Mouse (Mus musculus) lung, postnatal 0 days (tissue): ENCODE measurements around the gene Gipc2. TPM values are rescaled to one million over a fixed set of nuclear protein-coding genes. Genes with fewer than 3 reads are reported as not detected.

Source experiments
- ATAC-seq: fragments of 200-750 bp; cut with Nextera tagmentation; 2 replicates; pipeline ENCODE4 v1.8.0; 2017; ENCODE audit warnings: moderate library complexity
- DNase-seq: peaks from one replicate; pipeline ENCODE4 v3.0.0-alpha.2; 2016; ENCODE audit warnings: low spot score
- H3K27ac ChIP-seq: fragments of 300-500 bp; sonication (generic); 2 replicates; pipeline ENCODE4 v1.5.1; 2014; ENCODE audit warnings: antibody characterized with exemption, mild to moderate bottlenecking, low read length, mixed read lengths
- H3K27me3 ChIP-seq: fragments of 300-500 bp; sonication (generic); replicated peaks from 2 replicates; pipeline ENCODE4 v1.6.1; 2014; ENCODE audit warnings: low read length, mixed read lengths; ENCODE audit not compliant: insufficient read depth
- H3K36me3 ChIP-seq: fragments of 300-500 bp; sonication (generic); 2 replicates; pipeline ENCODE4 v1.6.1; 2014; ENCODE audit warnings: low read length, mixed read lengths; ENCODE audit not compliant: insufficient read depth
- H3K4me1 ChIP-seq: fragments of 300-500 bp; sonication (generic); 2 replicates; pipeline ENCODE4 v1.6.1; 2014; ENCODE audit warnings: antibody characterized with exemption, low read depth, low read length, mixed read lengths; ENCODE audit not compliant: insufficient read depth
- H3K4me2 ChIP-seq: fragments of 300-500 bp; sonication (generic); replicated peaks from 2 replicates; pipeline ENCODE4 v1.6.1; 2014; ENCODE audit warnings: low read depth, mild to moderate bottlenecking, low read length, moderate library complexity, mixed read lengths
- H3K4me3 ChIP-seq: fragments of 300-500 bp; sonication (generic); 2 replicates; pipeline ENCODE4 v1.5.1; 2014; ENCODE audit warnings: low read depth, low read length
- H3K9ac ChIP-seq: fragments of 300-500 bp; sonication (generic); replicated peaks from 2 replicates; pipeline ENCODE4 v1.6.1; 2014; ENCODE audit warnings: low read depth, mild to moderate bottlenecking
- H3K9me3 ChIP-seq: fragments of 300-500 bp; sonication (generic); 2 replicates; pipeline ENCODE4 v1.6.1; 2016; ENCODE audit warnings: low read length, mixed read lengths
- CTCF ChIP-seq: IDR thresholded peaks from 2 replicates; pipeline ENCODE4 v1.5.1; 2016; ENCODE audit warnings: antibody characterized with exemption, mild to moderate bottlenecking
- EP300 ChIP-seq: IDR thresholded peaks from 2 replicates; pipeline ENCODE4 v1.6.1; 2016; ENCODE audit warnings: antibody characterized with exemption, mild to moderate bottlenecking, control low read depth
- WGBS: fragments of 180-500 bp; shearing (Covaris S2); extraction: QIAGEN DNeasy Blood & Tissue Kit; methylation state at CpG from one replicate; pipeline ENCODE4 v1.1.7; 2014; 5-methylcytosine and 5-hydroxymethylcytosine counted together
- polyA plus RNA-seq: library from polyadenylated mRNA; unstranded; fragments of >200 nt; fragmentation: Nextera tagmentation; extraction: Ambion mirVana; gene quantifications from 2 replicates; pipeline ENCODE4 v1.2.1, GENCODE M21; 2015

The Gipc2 gene
- polyA plus RNA-seq, 1 experiment from 2014 or later, result 86.3 TPM

- DNase-seq, result no peak
- H3K9ac ChIP-seq, result no peak overlapping the region
- no peak for ATAC-seq
- H3K4me3 ChIP-seq, result no peak overlapping the region
- WGBS, result 73% methylated on average over 2 of the region's 2 CpGs
- H3K36me3 ChIP-seq, result no peaks in the 10 kb centered on the region
- no peak overlapping the region for H3K27ac ChIP-seq
- H3K27me3 ChIP-seq, result no peaks in the 10 kb centered on the region
- TF ChIP-seq CTCF, result no peak
- no peak for TF ChIP-seq EP300
- 0 out of 2 replicates have a peak, but pooled peaks cover 4% of the 10 kb centered on the region for H3K4me1 ChIP-seq
- no peaks in the 10 kb centered on the region for H3K9me3 ChIP-seq
- no peak overlapping the region for H3K4me2 ChIP-seq
Measured at GRCm38 (mm10) chr3:152153152-152153551, 12.9 kb downstream of the Gipc2 start.

GRCm38 (mm10) chr3:152152483-152152804, 13.6 kb downstream of the Gipc2 start:
- DNase-seq, result no peak
- no peak for ATAC-seq
- Histone ChIP-seq H3K4me3 (no peak overlapping the region), H3K27me3 (no peaks in the 10 kb centered on the region), H3K4me1 (peaks cover 9% of the 10 kb centered on the region), H3K4me2 (no peak overlapping the region), H3K27ac (no peak overlapping the region), H3K9me3 (no peaks in the 10 kb centered on the region), H3K9ac (no peak overlapping the region), H3K36me3 (no peaks in the 10 kb centered on the region)
- no peak for TF ChIP-seq EP300
- TF ChIP-seq CTCF, result no peak
- 92% methylated on average over 1 of the region's 1 CpGs for WGBS

DNA sequence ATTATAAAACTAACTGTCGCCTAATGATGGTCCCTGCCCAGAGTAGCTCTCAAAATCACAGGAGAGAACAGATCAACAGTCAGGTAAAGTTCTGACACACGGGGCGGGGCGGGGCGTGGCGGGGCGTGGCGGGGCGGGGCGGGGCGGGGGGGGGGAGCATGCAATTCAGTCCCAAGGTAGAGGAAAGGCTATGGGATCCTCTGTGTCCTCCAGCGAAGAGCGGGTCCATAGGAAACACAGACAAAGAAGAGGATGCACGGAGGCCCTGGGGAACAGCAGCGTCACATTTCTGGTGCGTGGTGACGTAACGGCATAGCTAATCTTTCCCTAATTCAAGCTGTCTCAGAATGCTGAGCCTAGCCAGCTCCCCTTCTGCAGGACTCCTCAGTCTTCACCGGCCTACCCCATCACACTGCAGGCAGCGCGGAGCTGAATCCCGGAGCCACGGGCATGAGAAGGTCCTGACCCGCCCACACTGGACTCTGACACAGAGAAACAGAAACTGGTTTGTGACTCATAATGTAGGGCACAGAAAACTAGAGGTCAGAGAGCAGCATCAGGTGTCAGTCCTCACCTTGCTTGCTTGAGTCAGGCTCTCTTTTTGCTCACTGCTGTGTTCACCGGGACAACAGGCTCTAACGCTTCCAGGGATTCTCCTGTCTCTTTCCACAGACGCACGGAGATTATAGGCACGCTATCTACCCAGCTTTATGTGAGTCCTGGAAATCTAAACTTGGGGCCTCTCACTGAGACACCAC, 14.1 kb downstream of the Gipc2 start:
- Histone ChIP-seq H3K4me2 (0 out of 2 replicates have a peak overlapping the region, but pooled peaks have one; percentile 30), H3K27ac (no peak overlapping the region), H3K36me3 (no peaks in the 10 kb centered on the region), H3K4me3 (no peak overlapping the region), H3K27me3 (no peaks in the 10 kb centered on the region), H3K4me1 (peaks cover 9% of the 10 kb centered on the region), H3K9ac (no peak overlapping the region), H3K9me3 (no peaks in the 10 kb centered on the region)
- WGBS, result 66% methylated on average over 23 of the region's 29 CpGs
- ATAC-seq (no peak), DNase-seq (peak; percentile 26)
- TF ChIP-seq EP300 (no peak), CTCF (no peak)

GRCm38 (mm10) chr3:152149863-152150262, 16.2 kb downstream of the Gipc2 start:
- H3K4me2 ChIP-seq, result no peak overlapping the region
- H3K9me3 ChIP-seq, result no peaks in the 10 kb centered on the region
- no peaks in the 10 kb centered on the region for H3K27me3 ChIP-seq
- ATAC-seq (no peak), DNase-seq (no peak)
- 17% methylated on average over 3 of the region's 3 CpGs for WGBS
- TF ChIP-seq EP300 (no peak), CTCF (no peak)
- H3K9ac ChIP-seq, result no peak overlapping the region
- no peak overlapping the region for H3K27ac ChIP-seq
- H3K4me3 ChIP-seq, result no peak overlapping the region
- peaks cover 9% of the 10 kb centered on the region for H3K4me1 ChIP-seq
- H3K36me3 ChIP-seq, result no peaks in the 10 kb centered on the region

DNA sequence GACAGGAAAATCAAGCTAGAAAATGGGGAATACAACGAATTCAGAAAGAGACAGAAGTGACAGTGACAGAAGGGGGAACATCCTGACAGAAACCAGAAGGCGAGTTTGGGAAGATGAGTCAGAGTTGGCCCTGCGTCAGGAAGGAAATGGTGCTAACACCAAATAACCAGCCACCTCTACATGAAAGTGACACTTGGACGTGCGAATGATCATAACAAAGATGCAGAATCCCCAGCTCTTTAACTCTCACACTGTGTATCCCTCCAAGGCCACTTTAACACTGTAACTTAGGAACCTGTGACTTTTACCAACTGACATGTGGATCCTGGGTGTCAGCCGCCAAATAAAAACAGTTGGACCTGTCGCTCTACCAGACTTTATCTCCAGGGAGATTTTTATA, 16.6 kb downstream of the Gipc2 start:
- Histone ChIP-seq H3K36me3 (no peaks in the 10 kb centered on the region), H3K27ac (no peak overlapping the region), H3K4me3 (no peak overlapping the region), H3K4me1 (peaks cover 9% of the 10 kb centered on the region), H3K4me2 (no peak overlapping the region), H3K27me3 (no peaks in the 10 kb centered on the region), H3K9me3 (no peaks in the 10 kb centered on the region), H3K9ac (no peak overlapping the region)
- DNase-seq (peak; percentile 30), ATAC-seq (no peak)
- TF ChIP-seq CTCF, result no peak
- TF ChIP-seq EP300, result 0 out of 2 replicates have a peak, but pooled peaks have one; percentile 25
- WGBS, result 48% methylated on average over 7 of the region's 7 CpGs

DNA sequence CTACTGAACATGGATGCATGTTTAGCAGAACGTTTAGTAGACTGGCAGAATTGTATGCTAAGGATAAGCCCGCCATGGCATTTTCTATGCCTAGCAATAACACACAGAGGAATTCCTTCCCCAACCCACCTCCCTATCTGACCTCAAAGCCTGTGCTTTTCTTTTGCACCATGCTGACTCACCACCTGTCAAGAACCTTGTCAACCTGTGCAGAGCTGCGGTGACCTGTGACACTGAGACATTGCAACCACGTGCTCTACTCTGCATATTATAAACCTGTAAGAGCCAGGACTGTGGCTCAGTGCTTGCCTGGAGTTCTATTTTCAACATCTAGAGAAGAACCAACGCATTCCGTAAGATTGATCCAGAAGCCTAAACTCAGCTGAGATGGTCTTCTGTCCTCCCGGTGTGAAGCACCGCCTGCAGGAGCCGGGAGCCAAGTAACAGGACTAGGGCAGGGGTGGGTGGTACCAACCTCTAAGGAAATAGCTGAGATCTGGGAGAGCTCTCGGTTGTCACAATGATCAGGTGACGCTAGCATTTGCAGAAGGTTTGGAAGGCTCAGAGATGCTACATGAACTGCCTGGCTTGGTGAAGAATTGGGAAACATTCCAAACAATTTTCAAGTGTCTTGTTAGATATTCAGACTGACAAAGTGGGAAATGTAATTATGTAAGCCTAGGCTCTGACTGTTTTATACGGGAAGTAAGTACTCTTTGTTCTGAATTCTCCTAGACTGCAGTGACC, 18.8 kb downstream of the Gipc2 start:
- H3K9me3 ChIP-seq, result no peaks in the 10 kb centered on the region
- WGBS, result 53% methylated on average over 12 of the region's 12 CpGs
- TF ChIP-seq EP300 (no peak), CTCF (no peak)
- no peak overlapping the region for H3K9ac ChIP-seq
- DNase-seq, result peak; percentile 42
- no peak for ATAC-seq
- H3K4me1 ChIP-seq, result peaks cover 9% of the 10 kb centered on the region
- no peak overlapping the region for H3K27ac ChIP-seq
- H3K4me2 ChIP-seq, result no peak overlapping the region
- no peaks in the 10 kb centered on the region for H3K36me3 ChIP-seq
- no peak overlapping the region for H3K4me3 ChIP-seq
- no peaks in the 10 kb centered on the region for H3K27me3 ChIP-seq
